Mouse (Mus musculus): ENCODE measurements around the gene Klc2.
"Not testable (repeated sequence)": the region's sequence is repeated elsewhere in the genome, so short reads cannot be mapped to it uniquely, and the experiment has no call there.

Gene Klc2

GRCm38 (mm10) chr19:5106074-5106473 is 12.3 kb downstream of the Klc2 start:
- DNase-seq (ENCODE audit: low read depth, low spot score): no peak

- DNase-seq (ENCODE audit: low read depth, low spot score): peak; percentile 82
Observed at GRCm38 (mm10) chr19:5098363-5099143, 19.8 kb downstream of the Klc2 start, which contains the start of gene Cnih2. TSS of gene Cnih2 (minus strand) at chr19:5098521.

GRCm38 (mm10) chr19:5097521-5098362 is 20.6 kb downstream of the Klc2 start:
- no peak for DNase-seq (ENCODE audit: low read depth, low spot score)

GRCm38 (mm10) chr19:5095887-5096474 is 22.4 kb downstream of the Klc2 start:
- DNase-seq (ENCODE audit: low read depth, low spot score): no peak

- peak; percentile 60 for DNase-seq (ENCODE audit: low read depth, low spot score)
Observed at GRCm38 (mm10) chr19:5094746-5095417, 23.5 kb downstream of the Klc2 start.

- peak; percentile 97 for DNase-seq (ENCODE audit: low read depth, low spot score)
Observed at GRCm38 (mm10) chr19:5094243-5094632, 24.1 kb downstream of the Klc2 start.

GRCm38 (mm10) chr19:5093481-5094242 is 24.7 kb downstream of the Klc2 start:
- no peak for DNase-seq (ENCODE audit: low read depth, low spot score)

- no peak for DNase-seq (ENCODE audit: low read depth, low spot score)
Observed at GRCm38 (mm10) chr19:5092083-5092482, 26.3 kb downstream of the Klc2 start.

GRCm38 (mm10) chr19:5089324-5089723 is 29.0 kb downstream of the Klc2 start:
- no peak for DNase-seq (ENCODE audit: low read depth, low spot score)

- peak; percentile 100 for DNase-seq (ENCODE audit: low read depth, low spot score)
Observed at GRCm38 (mm10) chr19:5087884-5088728, 30.3 kb downstream of the Klc2 start, which contains the start of gene Yif1a. TSS of gene Yif1a (plus strand) at chr19:5088538.

- DNase-seq (ENCODE audit: low read depth, low spot score): not testable (repeated sequence)
Observed at GRCm38 (mm10) chr19:5086533-5086932, 31.8 kb downstream of the Klc2 start.

GRCm38 (mm10) chr19:5085145-5085863 is 33.1 kb downstream of the Klc2 start, which contains the start of gene Tmem151a:
TSS of gene Tmem151a (minus strand) at chr19:5085531.
- peak; percentile 87 for DNase-seq (ENCODE audit: low read depth, low spot score)

GRCm38 (mm10) chr19:5084834-5085144 is 33.6 kb downstream of the Klc2 start:
- peak; percentile 63 for DNase-seq (ENCODE audit: low read depth, low spot score)

GRCm38 (mm10) chr19:5083961-5084833 is 34.2 kb downstream of the Klc2 start:
- no peak for DNase-seq (ENCODE audit: low read depth, low spot score)

GRCm38 (mm10) chr19:5082596-5082995 is 35.8 kb downstream of the Klc2 start:
- DNase-seq (ENCODE audit: low read depth, low spot score): no peak

GRCm38 (mm10) chr19:5082005-5082404 is 36.4 kb downstream of the Klc2 start:
- DNase-seq (ENCODE audit: low read depth, low spot score): no peak

GRCm38 (mm10) chr19:5079279-5079678 is 39.1 kb downstream of the Klc2 start:
- DNase-seq (ENCODE audit: low read depth, low spot score): no peak

- DNase-seq (ENCODE audit: low read depth, low spot score): peak; percentile 66
Observed at GRCm38 (mm10) chr19:5073518-5073917, 44.8 kb downstream of the Klc2 start.

Measured in brain, adult 2 months (tissue).